Mouse (Mus musculus) kidney, adult 18-20 months (tissue): ENCODE results near the gene Gm3411.
"Not testable (repeated sequence)": the region's sequence is repeated elsewhere in the genome, so short reads cannot be mapped to it uniquely, and the experiment has no call there.

Experiments
- DNase-seq: peaks from one replicate; pipeline ENCODE4 v3.0.0; 2021

Gm3411 gene

DNA sequence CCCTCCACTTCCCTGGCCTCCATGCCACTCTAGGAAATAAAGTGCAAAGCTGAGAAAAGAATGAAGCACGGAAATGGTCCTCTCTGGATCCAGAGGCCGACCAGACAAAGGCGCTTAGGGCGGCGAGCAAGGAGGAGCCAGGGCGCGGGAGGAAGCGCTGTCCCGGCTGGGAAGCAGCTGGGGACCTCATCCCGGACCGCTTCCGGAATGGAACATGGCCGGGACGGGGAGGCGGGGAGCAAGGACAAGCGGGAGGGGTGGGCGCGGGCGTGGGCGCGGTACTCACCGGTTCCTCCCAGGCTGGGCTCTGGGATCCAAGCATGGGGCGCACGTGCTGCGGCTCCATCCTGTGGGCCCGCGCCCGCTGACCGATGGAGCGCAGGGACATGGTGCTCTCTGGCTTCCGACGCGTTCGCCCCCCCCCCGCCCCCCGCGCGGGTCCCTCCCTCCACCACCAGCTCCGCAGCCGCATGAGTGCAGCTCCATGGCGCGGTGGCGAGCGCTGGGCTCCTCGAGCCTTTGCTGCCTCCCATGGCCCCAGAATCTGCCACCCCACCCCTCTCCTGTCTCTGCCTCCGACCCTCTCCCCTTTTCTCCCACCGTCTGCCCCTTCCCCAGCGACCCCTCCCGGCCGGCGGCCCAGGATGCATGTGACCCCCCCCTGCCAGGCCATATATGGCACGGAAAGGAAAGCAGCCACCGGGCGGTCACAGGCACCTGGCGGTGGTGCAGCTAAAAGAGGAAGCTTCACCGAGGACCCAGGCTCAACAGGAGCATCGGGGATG, at the start of gene Gm3411:
TSS of gene Gm3411 (minus strand) at position 320 of the 785 bp plus-strand sequence.
- DNase-seq, result peak; percentile 40

DNA sequence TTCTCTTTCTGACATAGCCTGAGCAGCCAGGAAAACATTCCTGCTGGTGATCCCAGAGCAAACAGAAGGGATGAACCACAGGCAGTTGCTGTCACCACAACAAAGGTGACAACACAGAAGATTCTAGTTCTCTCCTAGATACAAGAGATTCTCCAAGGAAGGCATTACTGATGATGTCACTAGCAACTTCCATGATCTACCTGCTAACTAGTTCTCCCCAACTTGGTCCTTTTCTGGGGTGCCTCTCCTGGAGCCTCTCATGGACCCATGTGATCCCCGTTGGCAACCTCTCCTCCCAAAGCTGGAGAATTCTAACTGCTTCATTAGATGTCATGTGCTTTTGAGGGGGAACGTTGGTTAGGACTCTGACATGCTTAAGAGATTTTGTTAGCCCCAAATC, 17.7 kb upstream of the Gm3411 start, which contains the start of gene Gm21103:
TSS of gene Gm21103 (minus strand) at position 101 of the 400 bp plus-strand sequence.
- not testable (repeated sequence) for DNase-seq

DNA sequence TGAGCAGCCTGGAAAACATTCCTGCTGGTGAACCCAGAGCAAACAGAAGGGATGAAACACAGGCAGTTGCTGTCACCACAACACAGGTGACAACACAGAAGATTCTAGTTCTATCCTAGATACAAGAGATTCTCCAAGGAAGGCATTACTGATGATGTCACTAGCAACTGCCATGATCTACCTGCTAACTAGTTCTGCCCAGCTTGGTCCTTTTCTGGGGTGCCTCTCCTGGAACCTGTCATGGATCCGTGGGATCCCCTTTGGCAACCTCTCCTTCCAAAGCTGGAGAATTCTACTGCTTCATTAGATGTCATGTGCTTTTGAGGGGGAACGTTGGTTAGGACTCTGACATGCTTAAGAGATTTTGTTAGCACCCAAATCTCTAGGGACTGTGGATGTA, 67.9 kb downstream of the Gm3411 start, which contains the start of gene Gm21560:
TSS of gene Gm21560 (minus strand) at position 101 of the 400 bp plus-strand sequence.
- not testable (repeated sequence) for DNase-seq
